Mouse (Mus musculus): ENCODE measurements around the gene Txndc5. TPM values are rescaled to one million over a fixed set of nuclear protein-coding genes. Genes with fewer than 3 reads are reported as not detected.

Gene Txndc5
- 10 to 100 TPM; 44.6 to 47.5 TPM for total RNA-seq (2021)
- long read RNA-seq, experiment 1, transcript Txndc5-201 (10 exons, 2,843 nt): major isoform, 102 of 108 reads
- long read RNA-seq, experiment 1, partial matches to known transcripts: 2 of 108 reads
- long read RNA-seq, experiment 1, other reads (novel, unspliced or antisense): 2 of 108 reads
- long read RNA-seq, experiment 2, transcript Txndc5-201 (10 exons, 2,843 nt): major isoform, 121 of 128 reads
- long read RNA-seq, experiment 2, partial matches to known transcripts: 3 of 128 reads
- long read RNA-seq, experiment 2, other reads (novel, unspliced or antisense): 2 of 128 reads

GRCm38 (mm10) chr13:38528687-38529294, at the start of gene Txndc5:
Txndc5 (minus strand) TSS chr13:38528824.
- H3K27ac ChIP-seq: peak within 1 kb of the TSS; percentile 92
- no peak for DNase-seq (ENCODE audit: low spot score in 2 of 2)
- peak within 1 kb of the TSS; percentile 75 for H3K4me3 ChIP-seq
- TF ChIP-seq CTCF (conservative IDR thresholded peaks at IDR 0.05): no peak

- DNase-seq (ENCODE audit: low spot score in 2 of 2): peak; percentile 55 to 62
- no peak for TF ChIP-seq CTCF (conservative IDR thresholded peaks at IDR 0.05)
- Histone ChIP-seq H3K4me3 (no peak overlapping the region), H3K27ac (no peak overlapping the region)
These were observed 46.0 kb upstream of the Txndc5 start for GRCm38 (mm10) chr13:38574668-38575067.

- DNase-seq (ENCODE audit: low spot score in 2 of 2): no peak
- Histone ChIP-seq H3K27ac (no peak overlapping the region), H3K4me3 (no peak overlapping the region)
- no peak for TF ChIP-seq CTCF (conservative IDR thresholded peaks at IDR 0.05)
These were observed 44.7 kb upstream of the Txndc5 start for GRCm38 (mm10) chr13:38573281-38573680.

GRCm38 (mm10) chr13:38565245-38565644, 36.6 kb upstream of the Txndc5 start:
- no peak overlapping the region for H3K27ac ChIP-seq
- no peak for TF ChIP-seq CTCF (conservative IDR thresholded peaks at IDR 0.05)
- DNase-seq (ENCODE audit: low spot score in 2 of 2): no peak
- H3K4me3 ChIP-seq: no peak overlapping the region

- no peak for TF ChIP-seq CTCF (conservative IDR thresholded peaks at IDR 0.05)
- no peak overlapping the region for H3K4me3 ChIP-seq
- H3K27ac ChIP-seq: no peak overlapping the region
- DNase-seq (ENCODE audit: low spot score in 2 of 2): no peak
These were observed 26.0 kb upstream of the Txndc5 start for GRCm38 (mm10) chr13:38554611-38555010.

GRCm38 (mm10) chr13:38554210-38554609, 25.6 kb upstream of the Txndc5 start:
- no peak overlapping the region for H3K4me3 ChIP-seq
- DNase-seq (ENCODE audit: low spot score in 2 of 2): no peak
- no peak for TF ChIP-seq CTCF (conservative IDR thresholded peaks at IDR 0.05)
- no peak overlapping the region for H3K27ac ChIP-seq

- Histone ChIP-seq H3K4me3 (no peak overlapping the region), H3K27ac (no peak overlapping the region)
- DNase-seq (ENCODE audit: low spot score in 2 of 2): no peak
- peak; percentile 31; the same call in 1 of the 2 replicates for TF ChIP-seq CTCF (conservative IDR thresholded peaks at IDR 0.05)
These were observed 20.1 kb upstream of the Txndc5 start for GRCm38 (mm10) chr13:38548681-38549080.

- DNase-seq (ENCODE audit: low spot score in 2 of 2): no peak
- Histone ChIP-seq H3K27ac (no peak overlapping the region), H3K4me3 (no peak overlapping the region)
- no peak for TF ChIP-seq CTCF (conservative IDR thresholded peaks at IDR 0.05)
These were observed 19.1 kb upstream of the Txndc5 start for GRCm38 (mm10) chr13:38547717-38548116.

- Histone ChIP-seq H3K4me3 (no peak overlapping the region), H3K27ac (no peak overlapping the region)
- DNase-seq (ENCODE audit: low spot score in 2 of 2): no peak
- TF ChIP-seq CTCF (conservative IDR thresholded peaks at IDR 0.05): no peak
These were observed 18.1 kb upstream of the Txndc5 start for GRCm38 (mm10) chr13:38546754-38547153.

- Histone ChIP-seq H3K27ac (no peak overlapping the region), H3K4me3 (no peak overlapping the region)
- TF ChIP-seq CTCF (conservative IDR thresholded peaks at IDR 0.05): no peak
- DNase-seq (ENCODE audit: low spot score in 2 of 2): no peak
These were observed 16.8 kb upstream of the Txndc5 start for GRCm38 (mm10) chr13:38545460-38545859.

GRCm38 (mm10) chr13:38544769-38545445, 16.3 kb upstream of the Txndc5 start:
- no peak overlapping the region for H3K27ac ChIP-seq
- TF ChIP-seq CTCF (conservative IDR thresholded peaks at IDR 0.05): no peak
- DNase-seq (ENCODE audit: low spot score in 2 of 2): no peak
- no peak overlapping the region for H3K4me3 ChIP-seq

GRCm38 (mm10) chr13:38543455-38544125, 15.0 kb upstream of the Txndc5 start:
- DNase-seq (ENCODE audit: low spot score in 2 of 2): no peak
- no peak overlapping the region for H3K4me3 ChIP-seq
- no peak for TF ChIP-seq CTCF (conservative IDR thresholded peaks at IDR 0.05)

More at GRCm38 (mm10) chr13:38543455-38544125, 15.0 kb upstream of the Txndc5 start:
- no peak overlapping the region for H3K27ac ChIP-seq

All from layer of hippocampus, adult 2 months (tissue).